ENCODE assay signal across 8 mouse cellular contexts in the genomic region with DNA sequence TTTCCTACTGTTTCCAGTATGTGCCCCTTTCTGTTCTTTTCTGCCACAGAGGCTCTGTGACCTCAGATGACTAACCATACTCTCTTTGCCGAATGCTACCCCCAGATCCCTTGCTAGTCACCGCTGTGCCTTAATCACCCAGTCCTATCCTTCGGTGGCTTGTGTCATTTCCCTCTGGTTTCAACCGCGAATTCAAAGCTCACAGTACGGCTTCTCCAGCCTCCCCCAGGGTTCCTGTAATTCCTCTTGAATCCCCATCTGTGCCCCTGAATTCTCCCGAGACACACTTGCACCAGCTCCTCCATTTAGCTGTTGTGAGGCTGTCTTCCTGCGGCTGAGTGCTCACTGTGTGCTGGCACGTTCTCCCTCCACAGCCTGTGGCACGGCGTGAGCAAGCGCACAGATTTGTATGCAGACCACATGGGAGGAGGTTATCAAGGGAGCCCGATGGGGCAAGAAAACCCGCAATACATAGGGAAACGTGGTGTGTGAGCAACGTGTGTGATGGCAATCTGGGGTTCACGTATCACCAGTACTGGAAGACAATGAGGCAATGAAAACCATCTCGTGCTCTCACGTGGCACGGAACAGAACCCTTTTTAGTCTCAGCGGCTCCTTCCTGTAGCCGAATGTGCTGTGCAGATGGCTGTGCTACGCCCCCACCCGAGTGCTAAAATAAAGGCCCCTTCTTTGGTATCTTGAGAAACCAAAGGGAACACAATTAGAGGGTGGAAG.
DNase-seq lines count a peak whose midpoint lies in the region; ATAC-seq and TF ChIP-seq lines count a peak whose summit lies in the region.

No protein-coding gene starts in this region.

- no peak for ATAC-seq in lung, embryonic 15.5 days (ENCODE audit: borderline replicate concordance, extremely low read depth, low FRiP score, low TSS enrichment)
- no peak for ATAC-seq in heart, embryonic 14.5 days (ENCODE audit: insufficient number of reproducible peaks, insufficient read depth, low FRiP score, low read depth)
- peak; percentile 87 for ATAC-seq in midbrain, embryonic 15.5 days (replicated peaks)
- no peak for ATAC-seq in stomach, postnatal 0 days (ENCODE audit: low FRiP score, low TSS enrichment)

- H3K4me3 ChIP-seq in lung, embryonic 15.5 days: no peak overlapping the region
- H3K4me3 ChIP-seq in heart, embryonic 14.5 days (ENCODE audit: control insufficient read depth in 1 of 2, insufficient read depth in 1 of 2, low read depth in 1 of 2, low read length in 2 of 2): peak overlapping the region; percentile 28 to 36
- peak overlapping the region; percentile 20 for H3K4me3 ChIP-seq in midbrain, embryonic 15.5 days
- no peak overlapping the region for H3K4me3 ChIP-seq in stomach, postnatal 0 days (ENCODE audit: low read depth, low read length)

- DNase-seq in lung, postnatal 4 days: no peak
- DNase-seq in embryo, embryonic 10.5 days (ENCODE audit: low spot score): peak; percentile 68
- peak; percentile 68 to 93 for DNase-seq in left cerebral cortex, adult 8-10 months (ENCODE audit: low spot score in 2 of 2)
- no peak for DNase-seq in stomach, postnatal 0 days (ENCODE audit: low spot score)
- no peak for DNase-seq in ovary, postnatal 10 days (ENCODE audit: low spot score)

- H3K27ac ChIP-seq in lung, embryonic 15.5 days: no peak overlapping the region
- no peak overlapping the region for H3K27ac ChIP-seq in heart, embryonic 14.5 days (replicated peaks in 1 of 2; ENCODE audit: control insufficient read depth in 1 of 2, insufficient read depth in 1 of 2, low read depth in 2 of 2, low read length in 2 of 2)
- H3K27ac ChIP-seq in midbrain, embryonic 15.5 days: peak overlapping the region; percentile 91
- H3K27ac ChIP-seq in stomach, postnatal 0 days (replicated peaks): no peak overlapping the region

- peaks cover 16% of the 10 kb centered on the region for H3K4me1 ChIP-seq in lung, embryonic 15.5 days
- peaks cover 7 to 12% of the 10 kb centered on the region in 2 experiments; a peak in 2 of 4 replicates for H3K4me1 ChIP-seq in heart, embryonic 14.5 days (ENCODE audit: control insufficient read depth in 2 of 2, insufficient read depth in 2 of 2, low read length in 2 of 2)
- H3K4me1 ChIP-seq in midbrain, embryonic 15.5 days: peaks cover 24% of the 10 kb centered on the region
- H3K4me1 ChIP-seq in stomach, postnatal 0 days (replicated peaks; ENCODE audit: control insufficient read depth, insufficient read depth): no peaks in the 10 kb centered on the region

- WGBS in lung, embryonic 15.5 days: 8% methylated on average over 24 of the region's 24 CpGs
- WGBS in heart, embryonic 14.5 days: 3% methylated on average over 24 of the region's 24 CpGs
- under 1% methylated on average over 24 of the region's 24 CpGs for WGBS in midbrain, embryonic 15.5 days
- WGBS in stomach, postnatal 0 days: 19% methylated on average over 24 of the region's 24 CpGs

- H3K27me3 ChIP-seq in lung, embryonic 15.5 days: peaks cover 34% of the 10 kb centered on the region; the same call in 1 of the 2 replicates
- H3K27me3 ChIP-seq in heart, embryonic 14.5 days (ENCODE audit: control insufficient read depth, insufficient read depth, low read length): no peaks in the 10 kb centered on the region
- no peaks in the 10 kb centered on the region for H3K27me3 ChIP-seq in midbrain, embryonic 15.5 days (replicated peaks)
- H3K27me3 ChIP-seq in stomach, postnatal 0 days (ENCODE audit: control insufficient read depth, insufficient read depth, low read length): no peaks in the 10 kb centered on the region

- no peak for TF ChIP-seq EP300 in stomach, postnatal 0 days (optimal IDR thresholded peaks at IDR 0.05)

- no peaks in the 10 kb centered on the region for H3K9me3 ChIP-seq in lung, embryonic 15.5 days
- H3K9me3 ChIP-seq in heart, embryonic 14.5 days (ENCODE audit: control insufficient read depth, low read length): no peaks in the 10 kb centered on the region
- H3K9me3 ChIP-seq in midbrain, embryonic 15.5 days: no peaks in the 10 kb centered on the region
- H3K9me3 ChIP-seq in stomach, postnatal 0 days (ENCODE audit: control insufficient read depth, low read length): no peaks in the 10 kb centered on the region

- peak overlapping the region; percentile 34 for H3K4me2 ChIP-seq in lung, embryonic 15.5 days
- H3K4me2 ChIP-seq in heart, embryonic 14.5 days (ENCODE audit: low read length): peak overlapping the region; percentile 77
- peak overlapping the region; percentile 55 for H3K4me2 ChIP-seq in midbrain, embryonic 15.5 days
- H3K4me2 ChIP-seq in stomach, postnatal 0 days (replicated peaks; ENCODE audit: low read depth): peak overlapping the region; percentile 35

- H3K36me3 ChIP-seq in lung, embryonic 15.5 days: no peaks in the 10 kb centered on the region
- no peaks in the 10 kb centered on the region for H3K36me3 ChIP-seq in heart, embryonic 14.5 days (ENCODE audit: control insufficient read depth, insufficient read depth, low read length)
- H3K36me3 ChIP-seq in midbrain, embryonic 15.5 days (replicated peaks): no peaks in the 10 kb centered on the region
- no peaks in the 10 kb centered on the region for H3K36me3 ChIP-seq in stomach, postnatal 0 days (ENCODE audit: control insufficient read depth, insufficient read depth, low read length)

- H3K9ac ChIP-seq in lung, embryonic 15.5 days: no peak overlapping the region
- H3K9ac ChIP-seq in heart, embryonic 14.5 days (ENCODE audit: low read length): peak overlapping the region; percentile 57
- H3K9ac ChIP-seq in midbrain, embryonic 15.5 days: peak overlapping the region; percentile 43
- H3K9ac ChIP-seq in stomach, postnatal 0 days (ENCODE audit: low read length): peak overlapping the region; percentile 35; the same call in 1 of the 2 replicates

- no peak for TF ChIP-seq CTCF in stomach, postnatal 0 days (IDR thresholded peaks at IDR 0.05; ENCODE audit: low read depth)

Comparison
In these comparisons a context has a peak if more than half of its experiments do, and no peak if none do; other contexts are left out.
1. H3K4me3 ChIP-seq: peak in heart, embryonic 14.5 days (2 of 2) and midbrain, embryonic 15.5 days (single experiment); none in lung, embryonic 15.5 days (single experiment) and stomach, postnatal 0 days (single experiment).
2. DNase-seq: peak in embryo, embryonic 10.5 days (single experiment) and left cerebral cortex, adult 8-10 months (2 of 2); none in lung, postnatal 4 days (0 of 2), stomach, postnatal 0 days (single experiment) and ovary, postnatal 10 days (single experiment).
3. Peak in every context shown above with its lines, with median percentiles within 50 percentile points of each other: H3K4me2 ChIP-seq.